Mouse (Mus musculus) liver, embryonic 14.5 days (tissue): ENCODE results near the gene Map10.

ENCODE experiments used
- CTCF ChIP-seq: IDR thresholded peaks from 2 replicates; pipeline ENCODE4 v1.5.1; 2016; ENCODE audit warnings: antibody characterized with exemption, low read depth, control low read depth
- EP300 ChIP-seq: IDR thresholded peaks from 2 replicates; pipeline ENCODE4 v1.6.1; 2016; ENCODE audit warnings: antibody characterized with exemption, low read depth

DNA sequence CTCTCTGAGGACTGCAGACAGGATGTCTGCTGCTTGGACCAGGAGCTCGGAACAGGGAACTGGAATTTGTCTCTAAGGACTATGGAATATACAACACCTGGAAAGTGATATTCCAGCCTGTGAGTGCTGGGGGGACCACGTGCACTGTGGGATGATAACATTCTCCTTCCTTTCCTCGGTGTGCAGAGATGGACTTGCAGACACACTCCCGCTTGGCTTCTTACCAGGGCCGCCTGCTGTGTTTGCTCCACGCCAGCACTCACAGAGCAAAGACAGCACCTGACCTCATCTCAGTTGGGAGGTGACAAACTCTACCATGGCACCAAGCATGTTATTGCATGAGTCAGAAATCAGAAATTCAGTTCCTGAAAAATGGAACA is 7.0 kb upstream of the Map10 start:
- TF ChIP-seq CTCF (no peak), EP300 (no peak)
